Mouse (Mus musculus): ENCODE data around the gene Fkbp5. TPM values are rescaled to one million over a fixed set of nuclear protein-coding genes. Genes with fewer than 3 reads are reported as not detected.
A peak's percentile ranks its signal among the peaks of the same experiment; 100 is the strongest.

Gene Fkbp5
- polyA plus RNA-seq, 1 experiment, result 48.6 TPM

- Histone ChIP-seq H3K4me3 (replicated peaks; ENCODE audit: control insufficient read depth, low read depth, low read length) (no peak overlapping the region), H3K4me1 (ENCODE audit: control insufficient read depth, insufficient read depth, low read length) (peaks cover 19% of the 10 kb centered on the region), H3K27ac (ENCODE audit: control insufficient read depth, insufficient read depth, low read depth, low read length, poor library complexity) (peak overlapping the region; percentile 98)
- 58% methylated on average over 5 of the region's 5 CpGs for WGBS
- TF ChIP-seq POLR2A (IDR thresholded peaks at IDR 0.05; ENCODE audit: borderline replicate concordance, control insufficient read depth, low read depth, low read length) (no peak), CTCF (IDR thresholded peaks at IDR 0.05; ENCODE audit: control insufficient read depth, insufficient read depth, low read length) (no peak)
These were observed 2.8 kb downstream of the Fkbp5 start for GRCm38 (mm10) chr17:28514555-28514954.

- 0 out of 2 replicates have a peak, but pooled peaks have one; percentile 26 for TF ChIP-seq POLR2A (IDR thresholded peaks at IDR 0.05; ENCODE audit: borderline replicate concordance, control insufficient read depth, low read depth, low read length)
- no peak for TF ChIP-seq CTCF (IDR thresholded peaks at IDR 0.05; ENCODE audit: control insufficient read depth, insufficient read depth, low read length)
- Histone ChIP-seq H3K27ac (ENCODE audit: control insufficient read depth, insufficient read depth, low read depth, low read length, poor library complexity) (peak overlapping the region; percentile 98), H3K4me3 (replicated peaks; ENCODE audit: control insufficient read depth, low read depth, low read length) (peak overlapping the region; percentile 17), H3K4me1 (ENCODE audit: control insufficient read depth, insufficient read depth, low read length) (peaks cover 19% of the 10 kb centered on the region)
- WGBS, result 9% methylated on average over 7 of the region's 7 CpGs
These were observed 3.5 kb downstream of the Fkbp5 start for GRCm38 (mm10) chr17:28513844-28514243.

GRCm38 (mm10) chr17:28513337-28513736, 4.0 kb downstream of the Fkbp5 start:
- WGBS, result 16% methylated on average over 1 of the region's 1 CpGs
- TF ChIP-seq CTCF (IDR thresholded peaks at IDR 0.05; ENCODE audit: control insufficient read depth, insufficient read depth, low read length), result no peak
- no peak for TF ChIP-seq POLR2A (IDR thresholded peaks at IDR 0.05; ENCODE audit: borderline replicate concordance, control insufficient read depth, low read depth, low read length)
- no peak overlapping the region for H3K4me3 ChIP-seq (replicated peaks; ENCODE audit: control insufficient read depth, low read depth, low read length)
- peaks cover 19% of the 10 kb centered on the region for H3K4me1 ChIP-seq (ENCODE audit: control insufficient read depth, insufficient read depth, low read length)
- peak overlapping the region; percentile 98; the same call in 1 of the 2 replicates for H3K27ac ChIP-seq (ENCODE audit: control insufficient read depth, insufficient read depth, low read depth, low read length, poor library complexity)

GRCm38 (mm10) chr17:28512696-28513095, 4.6 kb downstream of the Fkbp5 start:
- Histone ChIP-seq H3K4me3 (replicated peaks; ENCODE audit: control insufficient read depth, low read depth, low read length) (no peak overlapping the region), H3K4me1 (ENCODE audit: control insufficient read depth, insufficient read depth, low read length) (peaks cover 19% of the 10 kb centered on the region), H3K27ac (ENCODE audit: control insufficient read depth, insufficient read depth, low read depth, low read length, poor library complexity) (peak overlapping the region; percentile 85)
- WGBS, result 51% methylated on average over 6 of the region's 6 CpGs
- TF ChIP-seq CTCF (IDR thresholded peaks at IDR 0.05; ENCODE audit: control insufficient read depth, insufficient read depth, low read length) (no peak), POLR2A (IDR thresholded peaks at IDR 0.05; ENCODE audit: borderline replicate concordance, control insufficient read depth, low read depth, low read length) (no peak)

GRCm38 (mm10) chr17:28511616-28512541, 5.4 kb downstream of the Fkbp5 start:
- TF ChIP-seq POLR2A (IDR thresholded peaks at IDR 0.05; ENCODE audit: borderline replicate concordance, control insufficient read depth, low read depth, low read length) (no peak), CTCF (IDR thresholded peaks at IDR 0.05; ENCODE audit: control insufficient read depth, insufficient read depth, low read length) (no peak)
- no peak overlapping the region for H3K4me3 ChIP-seq (replicated peaks; ENCODE audit: control insufficient read depth, low read depth, low read length)
- peak overlapping the region; percentile 85 for H3K27ac ChIP-seq (ENCODE audit: control insufficient read depth, insufficient read depth, low read depth, low read length, poor library complexity)
- 39% methylated on average over 9 of the region's 9 CpGs for WGBS
- peaks cover 17% of the 10 kb centered on the region for H3K4me1 ChIP-seq (ENCODE audit: control insufficient read depth, insufficient read depth, low read length)

GRCm38 (mm10) chr17:28510445-28511342, 6.6 kb downstream of the Fkbp5 start:
- TF ChIP-seq CTCF (IDR thresholded peaks at IDR 0.05; ENCODE audit: control insufficient read depth, insufficient read depth, low read length), result no peak
- no peak; the same call in 1 of the 2 replicates for TF ChIP-seq POLR2A (IDR thresholded peaks at IDR 0.05; ENCODE audit: borderline replicate concordance, control insufficient read depth, low read depth, low read length)
- Histone ChIP-seq H3K27ac (ENCODE audit: control insufficient read depth, insufficient read depth, low read depth, low read length, poor library complexity) (peak overlapping the region; percentile 22; the same call in 1 of the 2 replicates), H3K4me1 (ENCODE audit: control insufficient read depth, insufficient read depth, low read length) (peaks cover 13% of the 10 kb centered on the region; the same call in 1 of the 2 replicates), H3K4me3 (replicated peaks; ENCODE audit: control insufficient read depth, low read depth, low read length) (peak overlapping the region; percentile 2)
- 7% methylated on average over 28 of the region's 28 CpGs for WGBS

- no peak overlapping the region for H3K27ac ChIP-seq (ENCODE audit: control insufficient read depth, insufficient read depth, low read depth, low read length, poor library complexity)
- TF ChIP-seq POLR2A (IDR thresholded peaks at IDR 0.05; ENCODE audit: borderline replicate concordance, control insufficient read depth, low read depth, low read length), result no peak
- TF ChIP-seq CTCF (IDR thresholded peaks at IDR 0.05; ENCODE audit: control insufficient read depth, insufficient read depth, low read length), result no peak
- H3K4me1 ChIP-seq (ENCODE audit: control insufficient read depth, insufficient read depth, low read length), result peaks cover 7% of the 10 kb centered on the region; the same call in 1 of the 2 replicates
- WGBS, result 33% methylated on average over 5 of the region's 5 CpGs
- H3K4me3 ChIP-seq (replicated peaks; ENCODE audit: control insufficient read depth, low read depth, low read length), result no peak overlapping the region
These were observed 9.8 kb downstream of the Fkbp5 start for GRCm38 (mm10) chr17:28507496-28507895.
